Mouse (Mus musculus): ENCODE results near the gene Nav3.

Nav3 gene

GRCm38 (mm10) chr10:110455838-110456493 lies at the start of gene Nav3:
TSS of gene Nav3 (minus strand) at chr10:110456204.
- peak; percentile 79 to 80 for DNase-seq (ENCODE audit: low spot score in 2 of 2)

- no peak for DNase-seq (ENCODE audit: low spot score in 2 of 2)
These were observed 29.3 kb upstream of the Nav3 start for GRCm38 (mm10) chr10:110485306-110485705.

GRCm38 (mm10) chr10:110484822-110485221 lies 28.8 kb upstream of the Nav3 start:
- DNase-seq (ENCODE audit: low spot score in 2 of 2), result no peak

GRCm38 (mm10) chr10:110479189-110479588 lies 23.2 kb upstream of the Nav3 start:
- no peak for DNase-seq (ENCODE audit: low spot score in 2 of 2)

GRCm38 (mm10) chr10:110477689-110478314 lies 21.8 kb upstream of the Nav3 start:
- DNase-seq (ENCODE audit: low spot score in 2 of 2), result peak; percentile 43 to 68

GRCm38 (mm10) chr10:110474107-110474506 lies 18.1 kb upstream of the Nav3 start:
- no peak for DNase-seq (ENCODE audit: low spot score in 2 of 2)

GRCm38 (mm10) chr10:110469445-110469844 lies 13.4 kb upstream of the Nav3 start:
- DNase-seq (ENCODE audit: low spot score in 2 of 2), result peak in 1 of 2 experiments; percentile 66

GRCm38 (mm10) chr10:110455063-110455837 lies 754 bp downstream of the Nav3 start:
- DNase-seq (ENCODE audit: low spot score in 2 of 2), result peak; percentile 42 to 60

- DNase-seq (ENCODE audit: low spot score in 2 of 2), result peak in 1 of 2 experiments; percentile 43
These were observed 2.4 kb downstream of the Nav3 start for GRCm38 (mm10) chr10:110453566-110453965.

GRCm38 (mm10) chr10:110440396-110440795 lies 15.6 kb downstream of the Nav3 start:
- peak; percentile 77 to 87 for DNase-seq (ENCODE audit: low spot score in 2 of 2)

GRCm38 (mm10) chr10:110431078-110431477 lies 24.9 kb downstream of the Nav3 start:
- DNase-seq (ENCODE audit: low spot score in 2 of 2), result no peak

- no peak for DNase-seq (ENCODE audit: low spot score in 2 of 2)
These were observed 26.4 kb downstream of the Nav3 start for GRCm38 (mm10) chr10:110429578-110429977.

- no peak for DNase-seq (ENCODE audit: low spot score in 2 of 2)
These were observed 27.0 kb downstream of the Nav3 start for GRCm38 (mm10) chr10:110429052-110429451.

- no peak for DNase-seq (ENCODE audit: low spot score in 2 of 2)
These were observed 34.5 kb downstream of the Nav3 start for GRCm38 (mm10) chr10:110421533-110421932.

- DNase-seq (ENCODE audit: low spot score in 2 of 2), result no peak
These were observed 39.0 kb downstream of the Nav3 start for GRCm38 (mm10) chr10:110417003-110417402.

- no peak for DNase-seq (ENCODE audit: low spot score in 2 of 2)
These were observed 40.4 kb downstream of the Nav3 start for GRCm38 (mm10) chr10:110415624-110416023.

GRCm38 (mm10) chr10:110413281-110413897 lies 42.6 kb downstream of the Nav3 start:
- DNase-seq (ENCODE audit: low spot score in 2 of 2), result no peak

GRCm38 (mm10) chr10:110402950-110403349 lies 53.1 kb downstream of the Nav3 start:
- DNase-seq (ENCODE audit: low spot score in 2 of 2), result no peak

GRCm38 (mm10) chr10:110400642-110401041 lies 55.4 kb downstream of the Nav3 start:
- DNase-seq (ENCODE audit: low spot score in 2 of 2), result no peak

GRCm38 (mm10) chr10:110398643-110399042 lies 57.4 kb downstream of the Nav3 start:
- DNase-seq (ENCODE audit: low spot score in 2 of 2), result no peak

GRCm38 (mm10) chr10:110386476-110387197 lies 69.4 kb downstream of the Nav3 start:
- DNase-seq (ENCODE audit: low spot score in 2 of 2), result peak in 1 of 2 experiments; percentile 57
